Mouse (Mus musculus): ENCODE measurements at regions not wholly inside any gene's neighbourhood (a gene's known extent, or its start where the extent isn't known, plus 50 kb on each side); places are given as distances from the start of the nearest gene placed in this dataset.
A peak's percentile ranks its signal among the peaks of the same experiment; 100 is the strongest.

GRCm38 (mm10) chr3:35102715-35103591, 452.7 kb downstream of the Sox2 start:
- DNase-seq, result peak; percentile 59

- no peak for DNase-seq
Measured at GRCm38 (mm10) chr3:35104884-35105283, 454.7 kb downstream of the Sox2 start.

GRCm38 (mm10) chr3:35106097-35106496, 455.9 kb downstream of the Sox2 start:
- no peak for DNase-seq

GRCm38 (mm10) chr3:35133477-35133876, 483.3 kb downstream of the Sox2 start:
- DNase-seq, result no peak

- DNase-seq, result no peak
Measured at GRCm38 (mm10) chr3:35141500-35142220, 491.5 kb downstream of the Sox2 start.

GRCm38 (mm10) chr3:35142683-35143082, 492.5 kb downstream of the Sox2 start:
- DNase-seq, result no peak

- no peak for DNase-seq
Measured at GRCm38 (mm10) chr3:35145569-35145968, 495.4 kb downstream of the Sox2 start.

GRCm38 (mm10) chr3:35146681-35147080, 496.5 kb downstream of the Sox2 start:
- no peak for DNase-seq

GRCm38 (mm10) chr3:35149251-35149691, 499.1 kb downstream of the Sox2 start:
- no peak for DNase-seq

GRCm38 (mm10) chr3:35152191-35152590, 502.0 kb downstream of the Sox2 start:
- DNase-seq, result no peak

- no peak for DNase-seq
Measured at GRCm38 (mm10) chr3:35154266-35154665, 504.1 kb downstream of the Sox2 start.

- no peak for DNase-seq
Measured at GRCm38 (mm10) chr3:35168676-35169075, 518.5 kb downstream of the Sox2 start.

- DNase-seq, result no peak
Measured at GRCm38 (mm10) chr3:35178759-35179440, 528.7 kb downstream of the Sox2 start.

GRCm38 (mm10) chr3:35208526-35208925, 545.4 kb upstream of the Atp11b start:
- DNase-seq, result no peak

GRCm38 (mm10) chr3:35219394-35219793, 534.5 kb upstream of the Atp11b start:
- DNase-seq, result no peak

- no peak for DNase-seq
Measured at GRCm38 (mm10) chr3:35221183-35221582, 532.7 kb upstream of the Atp11b start.

GRCm38 (mm10) chr3:35222251-35222650, 531.7 kb upstream of the Atp11b start:
- DNase-seq, result no peak

GRCm38 (mm10) chr3:35225051-35225701, 528.7 kb upstream of the Atp11b start:
- DNase-seq, result no peak

- no peak for DNase-seq
Measured at GRCm38 (mm10) chr3:35225774-35226365, 528.0 kb upstream of the Atp11b start.

GRCm38 (mm10) chr3:35231158-35231928, 522.6 kb upstream of the Atp11b start:
- DNase-seq, result no peak

GRCm38 (mm10) chr3:35232487-35232886, 521.4 kb upstream of the Atp11b start:
- DNase-seq, result no peak
